Mouse (Mus musculus): ENCODE measurements around the gene Asphd1. TPM values are rescaled to one million over a fixed set of nuclear protein-coding genes. Genes with fewer than 3 reads are reported as not detected.
"Not testable (repeated sequence)": the region's sequence is repeated elsewhere in the genome, so short reads cannot be mapped to it uniquely, and the experiment has no call there.

The Asphd1 gene
- polyA plus RNA-seq, 1 experiment: 1.4 TPM

DNA sequence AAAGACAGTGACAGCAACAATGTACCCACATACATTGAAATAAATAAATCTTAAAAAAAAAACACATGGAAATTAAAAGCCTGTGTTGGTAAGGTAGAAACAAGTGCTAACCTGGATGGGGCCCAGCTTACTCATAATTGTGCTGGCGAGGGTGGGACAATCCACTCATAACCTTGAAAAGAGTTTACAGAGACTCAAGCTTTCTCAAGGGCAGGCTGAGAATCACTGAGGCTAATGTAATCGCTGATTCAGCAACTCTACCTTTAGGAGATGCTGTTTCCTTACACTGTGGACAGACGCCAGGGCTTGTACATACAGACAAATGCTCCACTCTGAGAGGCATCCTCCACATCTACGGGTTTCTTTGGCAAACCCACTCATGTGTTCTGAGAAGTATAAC is 29.4 kb downstream of the Asphd1 start:
- Histone ChIP-seq H3K4me1 (ENCODE audit: control insufficient read depth, insufficient read depth, low read length) (no peaks in the 10 kb centered on the region; the same call in none of the 2 replicates), H3K27ac (ENCODE audit: control insufficient read depth, insufficient read depth, low read depth, low read length) (no peak overlapping the region), H3K4me3 (ENCODE audit: control insufficient read depth, low read depth, low read length) (no peak overlapping the region), H3K36me3 (ENCODE audit: control insufficient read depth, insufficient read depth, low read length) (no peaks in the 10 kb centered on the region; the same call in 1 of the 2 replicates), H3K27me3 (ENCODE audit: control insufficient read depth, insufficient read depth, low read length) (no peaks in the 10 kb centered on the region)
- TF ChIP-seq POLR2A (IDR thresholded peaks at IDR 0.05; ENCODE audit: control insufficient read depth, low read depth, low read length) (no peak), CTCF (IDR thresholded peaks at IDR 0.05; ENCODE audit: control insufficient read depth, insufficient read depth, insufficient replicate concordance, low read depth, low read length) (no peak)

DNA sequence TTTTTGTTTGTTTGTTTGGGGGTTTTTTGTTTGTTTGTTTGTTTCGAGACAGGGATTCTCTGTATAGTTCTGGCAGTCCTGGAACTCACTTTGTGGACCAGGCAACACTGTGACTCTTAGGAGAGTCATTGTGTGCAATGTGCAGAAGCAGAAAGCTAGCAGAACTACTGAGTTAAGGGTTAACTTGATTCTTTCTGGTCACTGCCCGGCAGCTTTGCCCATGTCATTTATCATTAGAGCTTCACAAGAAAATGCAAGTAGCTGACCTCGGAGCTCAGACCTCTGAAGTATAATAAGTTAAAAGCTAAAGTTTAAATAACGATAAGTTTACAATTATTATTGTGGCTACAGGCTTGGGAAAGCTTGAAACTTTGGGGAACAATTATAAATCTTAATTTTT is 31.0 kb downstream of the Asphd1 start:
- not testable (repeated sequence) for H3K27me3 ChIP-seq (ENCODE audit: control insufficient read depth, insufficient read depth, low read length); H3K36me3 ChIP-seq (ENCODE audit: control insufficient read depth, insufficient read depth, low read length); H3K4me1 ChIP-seq (ENCODE audit: control insufficient read depth, insufficient read depth, low read length); H3K4me3 ChIP-seq (ENCODE audit: control insufficient read depth, low read depth, low read length); H3K27ac ChIP-seq (ENCODE audit: control insufficient read depth, insufficient read depth, low read depth, low read length)

DNA sequence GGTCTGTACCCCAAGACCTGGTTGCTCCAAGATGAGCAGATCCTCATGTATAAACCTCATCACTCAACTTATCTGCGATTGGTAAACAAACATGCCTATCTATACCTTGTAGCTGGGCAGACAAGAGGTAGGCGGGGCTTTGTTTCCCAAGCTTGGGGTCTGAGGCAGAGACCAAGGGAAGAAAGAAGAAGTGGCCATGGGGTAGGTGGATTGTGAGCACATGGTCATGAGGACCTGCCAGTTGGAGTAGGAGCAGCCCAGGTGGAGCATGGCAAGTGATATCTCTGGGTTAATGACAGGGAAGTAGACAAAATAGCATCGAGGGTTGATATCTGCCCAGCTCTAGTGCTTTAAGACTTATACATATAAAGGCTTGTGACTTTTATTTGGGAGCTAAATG is 34.5 kb downstream of the Asphd1 start:
- TF ChIP-seq POLR2A (IDR thresholded peaks at IDR 0.05; ENCODE audit: control insufficient read depth, low read depth, low read length) (no peak), CTCF (IDR thresholded peaks at IDR 0.05; ENCODE audit: control insufficient read depth, insufficient read depth, insufficient replicate concordance, low read depth, low read length) (no peak)
- Histone ChIP-seq H3K4me3 (ENCODE audit: control insufficient read depth, low read depth, low read length) (no peak overlapping the region), H3K36me3 (ENCODE audit: control insufficient read depth, insufficient read depth, low read length) (no peaks in the 10 kb centered on the region; the same call in 1 of the 2 replicates), H3K4me1 (ENCODE audit: control insufficient read depth, insufficient read depth, low read length) (no peaks in the 10 kb centered on the region), H3K27me3 (ENCODE audit: control insufficient read depth, insufficient read depth, low read length) (no peaks in the 10 kb centered on the region), H3K27ac (ENCODE audit: control insufficient read depth, insufficient read depth, low read depth, low read length) (no peak overlapping the region)

DNA sequence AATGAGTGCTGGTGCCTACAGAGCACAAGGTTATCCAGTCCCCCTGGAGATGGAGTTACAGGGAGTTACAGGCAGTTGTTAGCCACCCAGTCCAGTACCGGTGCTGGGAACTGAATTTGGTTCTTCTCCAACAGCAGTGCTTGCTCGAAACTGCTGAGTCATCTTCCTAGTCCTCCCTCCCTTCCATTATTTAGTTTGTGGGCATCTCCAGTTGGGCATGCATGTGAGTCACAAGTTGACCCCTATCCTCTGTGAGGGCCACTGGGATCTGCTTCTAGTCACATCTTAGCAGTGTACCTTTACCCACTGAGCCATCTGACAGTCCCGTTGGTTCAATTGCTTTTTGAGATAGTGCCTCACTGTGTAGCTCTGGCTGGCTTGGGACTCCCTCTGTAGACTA is 43.8 kb downstream of the Asphd1 start:
- no peaks in the 10 kb centered on the region for H3K27me3 ChIP-seq (ENCODE audit: control insufficient read depth, insufficient read depth, low read length)
- no peaks in the 10 kb centered on the region for H3K36me3 ChIP-seq (ENCODE audit: control insufficient read depth, insufficient read depth, low read length)
- TF ChIP-seq CTCF (IDR thresholded peaks at IDR 0.05; ENCODE audit: control insufficient read depth, insufficient read depth, insufficient replicate concordance, low read depth, low read length) (no peak), POLR2A (IDR thresholded peaks at IDR 0.05; ENCODE audit: control insufficient read depth, low read depth, low read length) (no peak)
- no peaks in the 10 kb centered on the region for H3K4me1 ChIP-seq (ENCODE audit: control insufficient read depth, insufficient read depth, low read length)
- no peak overlapping the region for H3K4me3 ChIP-seq (ENCODE audit: control insufficient read depth, low read depth, low read length)
- H3K27ac ChIP-seq (ENCODE audit: control insufficient read depth, insufficient read depth, low read depth, low read length): no peak overlapping the region

DNA sequence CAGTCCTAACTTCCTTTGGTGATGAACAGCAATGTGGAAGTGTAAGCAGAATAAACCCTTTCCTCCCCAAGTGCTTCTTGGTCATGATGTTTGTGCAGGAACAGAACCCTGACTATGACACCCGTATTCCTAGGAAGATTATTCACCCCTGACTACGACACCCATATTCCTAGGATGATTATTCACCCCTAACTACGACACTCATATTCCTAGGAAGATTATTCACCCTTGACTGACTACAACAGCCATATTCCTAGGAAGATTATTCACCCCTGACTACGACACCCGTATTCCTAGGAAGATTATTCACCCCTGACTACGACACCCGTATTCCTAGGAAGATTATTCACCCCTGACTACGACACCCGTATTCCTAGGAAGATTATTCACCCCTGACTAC is 49.6 kb downstream of the Asphd1 start:
- H3K4me1 ChIP-seq (ENCODE audit: control insufficient read depth, insufficient read depth, low read length): peaks cover 16% of the 10 kb centered on the region
- not testable (repeated sequence) for H3K36me3 ChIP-seq (ENCODE audit: control insufficient read depth, insufficient read depth, low read length); H3K27me3 ChIP-seq (ENCODE audit: control insufficient read depth, insufficient read depth, low read length); H3K27ac ChIP-seq (ENCODE audit: control insufficient read depth, insufficient read depth, low read depth, low read length); H3K4me3 ChIP-seq (ENCODE audit: control insufficient read depth, low read depth, low read length)

DNA sequence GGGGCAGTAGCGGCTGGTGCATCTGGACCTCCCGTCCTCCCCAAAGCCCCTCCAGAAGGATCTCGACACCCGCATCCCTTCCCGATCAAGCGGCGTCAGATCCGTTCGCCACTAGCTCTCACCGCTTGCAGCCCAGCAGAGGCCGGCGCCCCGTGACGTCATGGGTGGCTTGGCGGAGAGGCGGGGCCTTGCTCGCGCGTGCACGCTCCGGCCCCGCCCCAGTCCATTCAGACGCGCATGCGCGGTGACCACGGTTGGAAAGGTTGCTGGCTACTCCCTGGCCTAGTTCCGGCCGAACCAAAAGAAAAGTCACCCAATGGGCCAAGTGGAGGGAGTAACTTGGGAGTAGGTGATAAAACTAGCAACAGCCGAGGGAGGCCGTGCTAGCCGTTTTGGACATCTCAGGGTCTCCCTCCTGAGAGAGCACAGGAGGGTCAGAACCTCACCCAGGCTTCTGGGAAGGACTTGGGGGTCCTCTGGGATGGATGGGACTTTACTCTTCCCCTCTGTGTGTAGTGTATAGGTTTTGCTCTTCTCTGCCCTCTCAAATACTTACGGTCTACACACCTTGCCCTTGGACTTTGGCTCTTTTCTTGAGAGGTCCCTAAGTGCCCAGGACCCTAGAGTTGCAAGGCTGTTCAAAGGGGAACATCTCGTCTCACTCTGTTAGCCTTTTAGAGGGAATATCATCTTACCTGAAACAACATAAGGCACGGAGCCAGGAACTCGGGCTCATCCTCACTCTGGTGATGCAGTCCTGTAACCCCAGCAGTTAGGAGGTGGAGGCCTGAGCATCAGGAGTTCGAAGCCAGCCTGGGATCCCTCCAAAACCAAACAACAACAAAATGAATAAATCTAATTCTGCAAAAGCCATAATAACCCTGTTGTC is 51.0 kb downstream of the Asphd1 start:
- TF ChIP-seq POLR2A (IDR thresholded peaks at IDR 0.05; ENCODE audit: control insufficient read depth, low read depth, low read length) (peak; percentile 68; the same call in 1 of the 2 replicates), CTCF (IDR thresholded peaks at IDR 0.05; ENCODE audit: control insufficient read depth, insufficient read depth, insufficient replicate concordance, low read depth, low read length) (no peak)
- H3K27me3 ChIP-seq (ENCODE audit: control insufficient read depth, insufficient read depth, low read length): no peaks in the 10 kb centered on the region
- peak overlapping the region; percentile 80; the same call in 1 of the 2 replicates for H3K27ac ChIP-seq (ENCODE audit: control insufficient read depth, insufficient read depth, low read depth, low read length)

DNA sequence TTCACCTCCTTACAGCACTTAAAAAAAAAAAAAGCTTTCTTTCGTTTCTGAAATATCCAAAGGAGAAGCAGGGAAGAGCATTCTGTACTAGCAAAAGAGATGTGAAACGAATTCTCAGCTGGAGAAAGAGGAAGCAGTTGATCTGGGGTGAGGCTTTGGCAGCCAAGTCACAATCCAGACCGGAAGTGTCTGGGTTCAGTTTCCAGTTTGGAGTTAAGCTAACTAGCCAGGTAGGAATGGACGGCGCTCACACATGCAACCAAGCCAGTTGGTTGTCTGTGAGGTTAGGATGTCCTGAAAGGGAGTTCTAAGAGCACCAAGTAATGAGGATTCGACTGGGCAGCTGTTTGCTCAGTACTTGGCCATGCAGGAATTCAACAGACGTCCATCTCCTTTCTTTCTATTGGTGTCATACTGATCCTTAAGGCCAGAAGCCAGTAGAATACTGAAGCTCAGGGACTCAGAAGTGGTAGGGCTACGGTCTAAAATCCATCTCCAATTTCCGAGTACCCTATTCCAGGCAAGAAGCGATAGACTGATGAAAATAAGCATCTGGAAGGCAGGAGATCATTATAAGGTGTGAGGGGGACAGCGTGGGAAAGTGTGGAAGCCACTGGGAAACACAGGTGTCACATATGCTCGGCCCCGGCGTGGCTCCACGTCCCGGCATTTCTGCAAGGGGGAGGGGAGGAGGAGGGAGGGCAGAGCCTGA is 51.8 kb downstream of the Asphd1 start:
- Histone ChIP-seq H3K36me3 (ENCODE audit: control insufficient read depth, insufficient read depth, low read length) (peaks cover 1% of the 10 kb centered on the region; the same call in 1 of the 2 replicates), H3K27ac (ENCODE audit: control insufficient read depth, insufficient read depth, low read depth, low read length) (peak overlapping the region; percentile 80), H3K4me1 (ENCODE audit: control insufficient read depth, insufficient read depth, low read length) (peaks cover 16% of the 10 kb centered on the region), H3K4me3 (ENCODE audit: control insufficient read depth, low read depth, low read length) (peak overlapping the region; percentile 72), H3K27me3 (ENCODE audit: control insufficient read depth, insufficient read depth, low read length) (no peaks in the 10 kb centered on the region)
- TF ChIP-seq CTCF (IDR thresholded peaks at IDR 0.05; ENCODE audit: control insufficient read depth, insufficient read depth, insufficient replicate concordance, low read depth, low read length) (no peak), POLR2A (IDR thresholded peaks at IDR 0.05; ENCODE audit: control insufficient read depth, low read depth, low read length) (no peak)

More for the DNA sequence above, 51.0 kb downstream of the Asphd1 start:
- Histone ChIP-seq H3K4me1 (ENCODE audit: control insufficient read depth, insufficient read depth, low read length) (peaks cover 16% of the 10 kb centered on the region), H3K36me3 (ENCODE audit: control insufficient read depth, insufficient read depth, low read length) (peaks cover 1% of the 10 kb centered on the region; the same call in 1 of the 2 replicates), H3K4me3 (ENCODE audit: control insufficient read depth, low read depth, low read length) (peak overlapping the region; percentile 72)
